Mouse (Mus musculus): ENCODE results near the gene Osgep. TPM values are rescaled to one million over a fixed set of nuclear protein-coding genes. Genes with fewer than 3 reads are reported as not detected.
"Not testable (repeated sequence)": the region's sequence is repeated elsewhere in the genome, so short reads cannot be mapped to it uniquely, and the experiment has no call there.

Osgep gene
- 166 and 173 TPM in 2 replicates for polyA plus RNA-seq (2015; fragmentation: Nextera tagmentation; extraction: Ambion mirVana)

- H3K27ac ChIP-seq = peak within 1 kb of the TSS; percentile 96
- peak within 1 kb of the TSS; percentile 73 for H3K4me2 ChIP-seq
- no peaks in the 10 kb centered on the region for H3K27me3 ChIP-seq
- H3K9ac ChIP-seq = peak within 1 kb of the TSS; percentile 78
- H3K9me3 ChIP-seq (replicated peaks) = no peaks in the 10 kb centered on the region
- peaks cover 49% of the 10 kb centered on the region for H3K36me3 ChIP-seq
- H3K4me3 ChIP-seq (replicated peaks) = peak within 1 kb of the TSS; percentile 83
- WGBS = under 1% methylated on average over 57 of the region's 57 CpGs
- ATAC-seq (replicated peaks; ENCODE audit: low FRiP score) = peak; percentile 96
- H3K4me1 ChIP-seq = peaks cover 32% of the 10 kb centered on the region
Observed at GRCm38 (mm10) chr14:50924281-50925064, at the start of gene Osgep, which contains the start of gene Apex1. TSS of gene Osgep (minus strand) at chr14:50924893. TSS of gene Apex1 (plus strand) at chr14:50924968.

GRCm38 (mm10) chr14:50973700-50974099, 49.0 kb upstream of the Osgep start:
- Histone ChIP-seq H3K9me3 (replicated peaks) (no peaks in the 10 kb centered on the region), H3K4me3 (replicated peaks) (no peak overlapping the region), H3K9ac (no peak overlapping the region), H3K4me1 (peaks cover 8% of the 10 kb centered on the region), H3K36me3 (no peaks in the 10 kb centered on the region), H3K27ac (no peak overlapping the region), H3K27me3 (no peaks in the 10 kb centered on the region), H3K4me2 (no peak overlapping the region)
- ATAC-seq (replicated peaks; ENCODE audit: low FRiP score) = no peak
- WGBS = 32% methylated on average over 4 of the region's 4 CpGs

- ATAC-seq (replicated peaks; ENCODE audit: low FRiP score) = not testable (repeated sequence)
Observed at GRCm38 (mm10) chr14:50973054-50973453, 48.4 kb upstream of the Osgep start.

DNA sequence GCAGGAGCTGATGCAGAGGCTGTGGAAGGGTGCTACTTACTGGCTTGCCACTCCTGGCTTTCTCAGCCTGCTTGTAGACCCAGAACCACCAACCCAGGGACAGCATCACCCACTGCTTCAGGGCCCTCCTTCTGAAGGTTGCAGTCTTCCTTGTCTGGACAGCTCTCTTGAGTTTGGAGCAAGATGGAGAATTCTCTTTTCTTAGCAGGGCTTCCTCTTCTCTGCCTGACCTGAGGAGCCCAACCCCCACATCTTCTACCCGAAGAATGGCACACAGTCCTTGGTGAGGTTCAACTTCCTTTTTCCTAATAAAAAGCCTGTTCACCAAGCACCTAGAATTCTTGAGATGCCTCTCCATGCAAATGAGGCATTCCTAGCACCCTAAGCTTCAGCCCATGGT, 46.1 kb upstream of the Osgep start:
- Histone ChIP-seq H3K27me3 (no peaks in the 10 kb centered on the region), H3K4me3 (replicated peaks) (no peak overlapping the region), H3K9me3 (replicated peaks) (no peaks in the 10 kb centered on the region), H3K27ac (no peak overlapping the region), H3K36me3 (no peaks in the 10 kb centered on the region), H3K4me2 (no peak overlapping the region), H3K9ac (no peak overlapping the region), H3K4me1 (no peaks in the 10 kb centered on the region; the same call in 1 of the 2 replicates)
- ATAC-seq (replicated peaks; ENCODE audit: low FRiP score) = no peak
- 76% methylated on average over 1 of the region's 1 CpGs for WGBS

More at GRCm38 (mm10) chr14:50973054-50973453, 48.4 kb upstream of the Osgep start:
- not testable (repeated sequence) for H3K27ac ChIP-seq; H3K9me3 ChIP-seq (replicated peaks); H3K4me2 ChIP-seq; H3K36me3 ChIP-seq; H3K27me3 ChIP-seq; H3K4me1 ChIP-seq; H3K4me3 ChIP-seq (replicated peaks); H3K9ac ChIP-seq
- WGBS = 92% methylated on average over 5 of the region's 5 CpGs

GRCm38 (mm10) chr14:50969558-50970544, 45.2 kb upstream of the Osgep start:
- Histone ChIP-seq H3K36me3 (no peaks in the 10 kb centered on the region), H3K4me1 (no peaks in the 10 kb centered on the region; the same call in 1 of the 2 replicates), H3K27ac (no peak overlapping the region), H3K9me3 (replicated peaks) (no peaks in the 10 kb centered on the region), H3K4me3 (replicated peaks) (no peak overlapping the region), H3K27me3 (no peaks in the 10 kb centered on the region), H3K4me2 (no peak overlapping the region), H3K9ac (no peak overlapping the region)
- ATAC-seq (replicated peaks; ENCODE audit: low FRiP score) = no peak
- WGBS = 39% methylated on average over 12 of the region's 12 CpGs

DNA sequence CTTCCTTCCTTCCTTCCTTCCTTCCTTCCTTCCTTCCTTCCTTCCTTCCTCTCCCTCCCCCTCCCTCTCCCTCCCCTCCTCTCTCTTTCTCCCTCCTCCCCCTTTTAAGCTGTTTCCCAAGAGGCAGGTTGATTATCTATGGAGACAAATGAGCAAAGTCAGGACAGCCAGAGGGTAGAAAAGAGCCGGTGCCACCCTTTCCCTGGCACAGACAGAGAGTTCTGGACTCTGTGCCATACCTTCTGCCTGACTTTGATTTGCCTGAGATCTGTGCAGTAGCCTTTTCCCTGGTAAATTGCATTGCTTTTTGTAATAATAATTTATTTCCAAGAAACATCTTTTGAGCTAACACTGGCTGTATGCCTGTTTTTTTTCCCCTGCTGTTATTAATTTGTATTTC, 44.3 kb upstream of the Osgep start:
- Histone ChIP-seq H3K4me3 (replicated peaks) (no peak overlapping the region), H3K9me3 (replicated peaks) (no peaks in the 10 kb centered on the region), H3K4me1 (no peaks in the 10 kb centered on the region; the same call in 1 of the 2 replicates), H3K9ac (no peak overlapping the region), H3K4me2 (no peak overlapping the region), H3K27ac (no peak overlapping the region), H3K27me3 (no peaks in the 10 kb centered on the region), H3K36me3 (no peaks in the 10 kb centered on the region)
- ATAC-seq (replicated peaks; ENCODE audit: low FRiP score) = no peak
- WGBS = 12% methylated on average over 1 of the region's 1 CpGs

DNA sequence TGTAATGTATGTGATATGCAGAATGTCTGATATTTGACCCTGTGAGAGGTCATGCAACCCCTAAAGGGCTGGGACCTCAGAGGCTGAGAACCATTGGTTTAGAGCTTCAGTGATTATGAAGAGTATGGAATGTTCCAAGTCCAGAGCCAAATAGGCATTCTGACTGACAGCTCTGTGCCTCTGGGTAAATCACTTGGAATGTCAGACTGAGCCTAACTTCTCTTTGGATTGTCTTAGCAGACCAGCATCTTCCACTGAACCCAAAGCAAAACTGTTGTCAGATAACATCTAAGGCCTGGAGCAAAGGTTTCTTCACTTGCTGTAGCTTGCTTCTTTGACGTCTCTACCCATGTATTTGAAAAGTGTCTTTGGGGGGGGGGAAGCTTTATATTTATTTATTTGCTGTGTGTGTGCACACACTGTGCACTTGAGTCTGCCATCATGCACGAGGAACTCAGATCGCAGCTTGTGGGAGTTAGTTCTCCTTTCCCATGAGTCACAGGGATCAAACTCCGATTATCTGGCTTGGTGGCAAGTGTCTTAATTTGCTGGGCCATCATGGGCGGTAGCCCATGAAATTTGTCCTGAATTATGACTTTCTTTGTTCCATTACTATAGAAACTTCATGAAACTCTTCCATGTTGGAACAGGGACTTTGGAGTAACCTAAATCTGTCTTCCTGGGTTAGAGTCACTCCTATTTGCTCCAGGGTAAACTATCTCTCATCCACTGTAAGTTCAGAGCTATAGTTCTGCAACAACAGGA, 43.7 kb upstream of the Osgep start:
- Histone ChIP-seq H3K9ac (no peak overlapping the region), H3K9me3 (replicated peaks) (no peaks in the 10 kb centered on the region), H3K4me3 (replicated peaks) (no peak overlapping the region), H3K36me3 (no peaks in the 10 kb centered on the region), H3K27ac (no peak overlapping the region), H3K4me1 (no peaks in the 10 kb centered on the region; the same call in 1 of the 2 replicates), H3K27me3 (no peaks in the 10 kb centered on the region), H3K4me2 (no peak overlapping the region)
- 59% methylated on average over 5 of the region's 5 CpGs for WGBS
- ATAC-seq (replicated peaks; ENCODE audit: low FRiP score) = no peak

DNA sequence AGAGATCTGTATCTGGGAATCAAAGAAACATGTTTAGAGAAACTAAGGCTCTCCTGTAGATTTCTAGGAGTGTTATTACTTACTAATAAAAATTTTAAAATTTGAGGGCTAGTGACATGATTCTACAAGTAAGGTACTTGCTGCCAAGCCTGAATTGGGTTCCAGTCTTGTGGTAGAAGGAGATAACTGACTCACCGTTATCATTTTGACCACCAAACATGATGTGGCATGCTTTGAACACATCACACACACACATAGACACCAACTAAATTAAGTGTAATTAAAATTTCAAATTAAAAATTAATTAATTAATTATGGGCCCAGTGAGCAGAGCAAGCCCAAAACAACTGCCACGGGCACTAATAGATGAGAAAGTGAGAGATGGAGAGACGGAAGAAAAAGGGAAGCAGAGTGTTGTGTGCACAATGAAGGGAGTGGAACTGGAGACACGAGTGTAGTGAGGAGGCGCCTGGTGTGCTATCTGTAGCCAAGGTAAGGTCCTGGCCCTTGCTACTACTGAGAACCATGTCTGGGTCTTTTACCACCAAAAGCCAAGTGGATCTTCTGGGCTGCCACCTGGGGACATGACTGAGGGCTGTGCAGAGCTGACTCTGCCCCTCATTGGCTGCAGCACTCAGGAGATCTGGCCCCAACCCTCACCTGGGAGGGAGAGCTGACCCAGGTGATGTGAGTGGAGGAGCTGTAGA, 33.7 kb upstream of the Osgep start:
- WGBS = 81% methylated on average over 5 of the region's 5 CpGs
- H3K4me3 ChIP-seq (replicated peaks); H3K36me3 ChIP-seq; H3K4me2 ChIP-seq; H3K4me1 ChIP-seq; H3K27ac ChIP-seq; H3K9ac ChIP-seq; H3K9me3 ChIP-seq (replicated peaks); ATAC-seq (replicated peaks; ENCODE audit: low FRiP score); H3K27me3 ChIP-seq: not testable (repeated sequence)

GRCm38 (mm10) chr14:50957146-50957545, 32.5 kb upstream of the Osgep start:
- not testable (repeated sequence) for H3K27ac ChIP-seq; H3K4me2 ChIP-seq; H3K9me3 ChIP-seq (replicated peaks); ATAC-seq (replicated peaks; ENCODE audit: low FRiP score); H3K4me3 ChIP-seq (replicated peaks); H3K4me1 ChIP-seq; H3K36me3 ChIP-seq; H3K9ac ChIP-seq; H3K27me3 ChIP-seq
- 53% methylated on average over 3 of the region's 3 CpGs for WGBS

DNA sequence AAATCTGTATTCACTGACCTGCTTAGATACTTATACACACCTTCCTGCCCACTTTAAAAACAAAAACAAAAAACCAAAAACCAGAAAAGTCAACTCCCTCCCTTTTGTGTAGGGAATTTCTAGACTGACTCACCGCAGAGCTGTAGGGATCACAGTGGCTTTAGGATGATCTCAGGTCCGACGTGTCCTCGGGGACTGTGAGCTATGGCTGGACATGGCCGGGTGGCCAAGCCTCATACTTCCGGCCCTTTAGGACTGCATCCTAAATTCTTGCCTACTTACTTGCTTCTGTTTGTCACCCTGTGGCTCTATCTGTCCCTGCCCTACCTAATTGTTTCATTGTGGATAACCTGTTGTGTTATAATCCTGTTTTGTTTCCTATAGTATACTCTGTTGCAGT, 32.0 kb upstream of the Osgep start:
- H3K9ac ChIP-seq; H3K27me3 ChIP-seq; ATAC-seq (replicated peaks; ENCODE audit: low FRiP score); H3K4me1 ChIP-seq; H3K9me3 ChIP-seq (replicated peaks); H3K4me3 ChIP-seq (replicated peaks); H3K4me2 ChIP-seq; H3K36me3 ChIP-seq; H3K27ac ChIP-seq: not testable (repeated sequence)
- WGBS = 79% methylated on average over 6 of the region's 6 CpGs

- not testable (repeated sequence) for H3K27ac ChIP-seq; H3K4me1 ChIP-seq; H3K27me3 ChIP-seq; H3K9ac ChIP-seq; H3K9me3 ChIP-seq (replicated peaks)
- Histone ChIP-seq H3K36me3 (peaks cover 12% of the 10 kb centered on the region), H3K4me3 (replicated peaks) (peak within 1 kb of the TSS; percentile 25), H3K4me2 (peak within 1 kb of the TSS; percentile 49)
- peak; percentile 90 for ATAC-seq (replicated peaks; ENCODE audit: low FRiP score)
- 6% methylated on average over 19 of the region's 19 CpGs for WGBS
Observed at GRCm38 (mm10) chr14:50955942-50956508, 31.3 kb upstream of the Osgep start, which contains the start of gene Pnp2. TSS of gene Pnp2 (plus strand) at chr14:50955992.

Measured in kidney, embryonic 15.5 days (tissue).